Mouse (Mus musculus) testis, adult 10 weeks (tissue): Measurements from ENCODE around the gene Chia1. TPM values are rescaled to one million over a fixed set of nuclear protein-coding genes. Genes with fewer than 3 reads are reported as not detected.

Source experiments
- polyA plus RNA-seq: library from polyadenylated mRNA; stranded (reverse); fragments of 350-450 nt; fragmentation: Illumina TruSeq; extraction: RNeasy Lipid Tissue Mini Kit (QIAGEN cat#74804); gene quantifications from one replicate; pipeline ENCODE4 v1.2.3, GENCODE M21; 2014; ENCODE audit warnings: low read depth, low replicate concordance

The Chia1 gene
- polyA plus RNA-seq = 0.28 TPM

GRCm38 (mm10) chr3:106112929-106113328 is at the start of gene Chia1:
Gene Chia1, plus strand, starts transcription at chr3:106113229.

GRCm38 (mm10) chr3:106167464-106167863 is 54.4 kb downstream of the Chia1 start, which contains the start of gene Chil3:
Gene Chil3, minus strand, starts transcription at chr3:106167564.

Other genes starting within 250 kb of the Chia1 start
- gene Adora3, start 242.4 kb upstream of the Chia1 start, polyA plus RNA-seq = 14.7 TPM
- 209 TPM for gene Tmigd3, start 242.3 kb upstream of the Chia1 start, polyA plus RNA-seq
- 0.66 TPM for gene I830077J02Rik, start 180.6 kb upstream of the Chia1 start, polyA plus RNA-seq
- gene Wdr77, start 153.9 kb upstream of the Chia1 start, polyA plus RNA-seq = 29.3 TPM
- 286 TPM for gene Atp5f1, start 153.1 kb upstream of the Chia1 start, polyA plus RNA-seq
- 35.5 TPM for gene Ovgp1, start 139.5 kb upstream of the Chia1 start, polyA plus RNA-seq
- 264 TPM for gene Pifo, start 98.6 kb upstream of the Chia1 start, polyA plus RNA-seq
- gene Chil5, start 80.4 kb upstream of the Chia1 start, polyA plus RNA-seq = 1.8 TPM
- 6.9 TPM for gene Chil3, start 54.3 kb downstream of the Chia1 start, polyA plus RNA-seq
- not detected for gene Chil4, start 106.3 kb downstream of the Chia1 start, polyA plus RNA-seq